Mouse (Mus musculus) thymus, postnatal 0 days (tissue): ENCODE results near the gene Sipa1l3. TPM values are rescaled to one million over a fixed set of nuclear protein-coding genes. Genes with fewer than 3 reads are reported as not detected.

ENCODE experiments used
- DNase-seq: peaks from one replicate; pipeline ENCODE4 v3.0.0-alpha.2; 2015; ENCODE audit warnings: low spot score
- polyA plus RNA-seq: library from polyadenylated mRNA; unstranded; fragments of >200 nt; fragmentation: Nextera tagmentation; extraction: Ambion mirVana; gene quantifications from 2 replicates; pipeline ENCODE4 v1.2.1, GENCODE M21; 2015

The Sipa1l3 gene
- polyA plus RNA-seq, 1 experiment from 2014 or later: 5.3 TPM

- DNase-seq: no peak
Observed at GRCm38 (mm10) chr7:29447147-29447829, 71.2 kb downstream of the Sipa1l3 start.

GRCm38 (mm10) chr7:29446156-29446555 lies 72.3 kb downstream of the Sipa1l3 start:
- DNase-seq: no peak

- no peak for DNase-seq
Observed at GRCm38 (mm10) chr7:29444527-29444926, 73.9 kb downstream of the Sipa1l3 start.

GRCm38 (mm10) chr7:29444070-29444469 lies 74.4 kb downstream of the Sipa1l3 start:
- no peak for DNase-seq

GRCm38 (mm10) chr7:29441793-29442192 lies 76.6 kb downstream of the Sipa1l3 start:
- DNase-seq: no peak

- no peak for DNase-seq
Observed at GRCm38 (mm10) chr7:29441151-29441550, 77.3 kb downstream of the Sipa1l3 start.

GRCm38 (mm10) chr7:29438655-29439282 lies 79.7 kb downstream of the Sipa1l3 start:
- no peak for DNase-seq

GRCm38 (mm10) chr7:29438204-29438603 lies 80.2 kb downstream of the Sipa1l3 start:
- DNase-seq: no peak

GRCm38 (mm10) chr7:29437072-29437471 lies 81.4 kb downstream of the Sipa1l3 start:
- DNase-seq: no peak

- no peak for DNase-seq
Observed at GRCm38 (mm10) chr7:29434313-29435035, 84.0 kb downstream of the Sipa1l3 start.

- no peak for DNase-seq
Observed at GRCm38 (mm10) chr7:29433725-29434124, 84.7 kb downstream of the Sipa1l3 start.

- DNase-seq: no peak
Observed at GRCm38 (mm10) chr7:29432947-29433553, 85.4 kb downstream of the Sipa1l3 start.

GRCm38 (mm10) chr7:29432180-29432946 lies 86.1 kb downstream of the Sipa1l3 start:
- DNase-seq: no peak

- DNase-seq: no peak
Observed at GRCm38 (mm10) chr7:29430739-29431211, 87.7 kb downstream of the Sipa1l3 start.

- no peak for DNase-seq
Observed at GRCm38 (mm10) chr7:29426056-29426455, 92.4 kb downstream of the Sipa1l3 start.

- no peak for DNase-seq
Observed at GRCm38 (mm10) chr7:29425413-29425827, 93.0 kb downstream of the Sipa1l3 start.

GRCm38 (mm10) chr7:29424690-29425089 lies 93.8 kb downstream of the Sipa1l3 start:
- DNase-seq: no peak

GRCm38 (mm10) chr7:29421909-29422244 lies 96.6 kb downstream of the Sipa1l3 start:
- DNase-seq: no peak

GRCm38 (mm10) chr7:29421240-29421908 lies 97.1 kb downstream of the Sipa1l3 start:
- peak; percentile 38 for DNase-seq

GRCm38 (mm10) chr7:29419836-29420235 lies 98.6 kb downstream of the Sipa1l3 start:
- DNase-seq: no peak

GRCm38 (mm10) chr7:29418231-29418630 lies 100.2 kb downstream of the Sipa1l3 start:
- DNase-seq: no peak
